Mouse (Mus musculus): ENCODE measurements around the gene Slc34a3. TPM values are rescaled to one million over a fixed set of nuclear protein-coding genes. Genes with fewer than 3 reads are reported as not detected.

The Slc34a3 gene
- total and polyA plus RNA-seq, 3 experiments: not detected

GRCm38 (mm10) chr2:25261870-25262269, 27.7 kb upstream of the Slc34a3 start:
- in situ Hi-C loops (cut with MboI; ENCODE audit: low pct_ligation_motif_present, low pct_unique_long_range_greater_than_20kb, low sequenced_read_pairs) (no loop called here), dilution Hi-C loops (cut with MboI; ENCODE audit: extremely low pct_ligation_motif_present, extremely low pct_unique_long_range_greater_than_20kb, low sequenced_read_pairs) (no loop called here)
- Histone ChIP-seq H3K9me3 (replicated peaks; ENCODE audit: low read length) (no peaks in the 10 kb centered on the region), H3K4me1 (ENCODE audit: control insufficient read depth in 1 of 2, insufficient read depth in 2 of 2) (peaks cover 17 to 45% of the 10 kb centered on the region in 2 experiments), H3K27me3 (replicated peaks) (no peaks in the 10 kb centered on the region), H3K79me2 (replicated peaks; ENCODE audit: control insufficient read depth, extremely low read depth, insufficient read depth, poor library complexity, severe bottlenecking) (peaks cover 5% of the 10 kb centered on the region; the same call in 1 of the 2 replicates), H3K4me3 (replicated peaks in 1 of 3; ENCODE audit: low read depth in 2 of 3, low read length in 2 of 3, poor library complexity in 1 of 3) (peak overlapping the region; percentile 55 to 80 (median 80)), H3K36me3 (replicated peaks in 1 of 2; ENCODE audit: control insufficient read depth in 1 of 2, insufficient read depth in 1 of 2, low read length in 1 of 2) (peaks cover 0 to 2% of the 10 kb centered on the region in 2 experiments), H3K27ac (ENCODE audit: insufficient read depth, low read depth) (peak overlapping the region; percentile 2; the same call in 1 of the 2 replicates), H3K4me2 (ENCODE audit: insufficient read depth, low read depth, poor library complexity, severe bottlenecking) (peak overlapping the region; percentile 57), H3K9ac (ENCODE audit: insufficient read depth, low read depth) (peak overlapping the region; percentile 53)
- TF ChIP-seq MXI1 (IDR thresholded peaks at IDR 0.05; ENCODE audit: low read depth, low read length) (no peak), TCF12 (IDR thresholded peaks at IDR 0.05; ENCODE audit: low read depth, low read length) (no peak), ZMIZ1 (IDR thresholded peaks at IDR 0.05; ENCODE audit: low read depth, low read length) (no peak; the same call in 1 of the 2 replicates), NRF1 (IDR thresholded peaks at IDR 0.05; ENCODE audit: low read depth, low read length) (no peak), TBP (conservative IDR thresholded peaks at IDR 0.05; ENCODE audit: low read depth, low read length) (no peak), ZKSCAN1 (IDR thresholded peaks at IDR 0.05; ENCODE audit: borderline replicate concordance, low read depth, low read length) (no peak), ELF1 (IDR thresholded peaks at IDR 0.05; ENCODE audit: low read depth, low read length) (no peak), JUN (IDR thresholded peaks at IDR 0.05; ENCODE audit: insufficient read depth, low read depth, low read length) (no peak), POLR2A (IDR thresholded peaks at IDR 0.05; ENCODE audit: low read depth, low read length) (no peak), ETS1 (conservative IDR thresholded peaks at IDR 0.05; ENCODE audit: low read depth, low read length) (no peak)
- no peak for DNase-seq (ENCODE audit: extremely low read depth)

- TF ChIP-seq MEF2A (IDR thresholded peaks at IDR 0.05; ENCODE audit: borderline replicate concordance, low read depth, low read length) (no peak), TBP (conservative IDR thresholded peaks at IDR 0.05; ENCODE audit: low read depth, low read length) (no peak), JUN (IDR thresholded peaks at IDR 0.05; ENCODE audit: insufficient read depth, low read depth, low read length) (no peak), PAX5 (IDR thresholded peaks at IDR 0.05; ENCODE audit: low read length) (no peak), SMC3 (IDR thresholded peaks at IDR 0.05; ENCODE audit: low read depth, low read length) (peak; percentile 25), USF2 (conservative IDR thresholded peaks at IDR 0.05; ENCODE audit: low read depth, low read length) (no peak), POLR2AphosphoS2 (IDR thresholded peaks at IDR 0.05; ENCODE audit: low read depth, low read length) (no peak), CTCF (conservative IDR thresholded peaks at IDR 0.05 in 1 of 2, IDR thresholded peaks at IDR 0.05 in 1 of 2; ENCODE audit: low read depth in 2 of 2, low read length in 2 of 2) (peak; percentile 34 to 65; a peak in 2 of 4 replicates), RAD21 (IDR thresholded peaks at IDR 0.05; ENCODE audit: low read depth, low read length) (peak; percentile 56), ZMIZ1 (IDR thresholded peaks at IDR 0.05; ENCODE audit: low read depth, low read length) (no peak), NELFE (IDR thresholded peaks at IDR 0.05; ENCODE audit: low read depth, low read length) (no peak), ETS1 (conservative IDR thresholded peaks at IDR 0.05; ENCODE audit: low read depth, low read length) (no peak), NRF1 (IDR thresholded peaks at IDR 0.05; ENCODE audit: low read depth, low read length) (no peak), TCF12 (IDR thresholded peaks at IDR 0.05; ENCODE audit: low read depth, low read length) (no peak), UBTF (IDR thresholded peaks at IDR 0.05; ENCODE audit: low read depth, low read length) (no peak)
- H3K4me1 ChIP-seq (ENCODE audit: control insufficient read depth in 1 of 2, insufficient read depth in 2 of 2): peaks cover 0 to 24% of the 10 kb centered on the region in 2 experiments; a peak in 2 of 4 replicates
- H3K4me3 ChIP-seq (replicated peaks in 1 of 3; ENCODE audit: low read depth in 2 of 3, low read length in 2 of 3, poor library complexity in 1 of 3): no peak overlapping the region
- no peak overlapping the region for H3K9ac ChIP-seq (ENCODE audit: insufficient read depth, low read depth)
- H3K79me2 ChIP-seq (replicated peaks; ENCODE audit: control insufficient read depth, extremely low read depth, insufficient read depth, poor library complexity, severe bottlenecking): peaks cover 14% of the 10 kb centered on the region
- H3K36me3 ChIP-seq (replicated peaks in 1 of 2; ENCODE audit: control insufficient read depth in 1 of 2, insufficient read depth in 1 of 2, low read length in 1 of 2): peaks cover 0 to 3% of the 10 kb centered on the region in 2 experiments
- no peak overlapping the region for H3K27ac ChIP-seq (ENCODE audit: insufficient read depth, low read depth)
- no peak for DNase-seq (ENCODE audit: extremely low read depth)
- H3K9me3 ChIP-seq (replicated peaks; ENCODE audit: low read length): no peaks in the 10 kb centered on the region
- dilution Hi-C loops (cut with MboI; ENCODE audit: extremely low pct_ligation_motif_present, extremely low pct_unique_long_range_greater_than_20kb, low sequenced_read_pairs) (no loop called here), in situ Hi-C loops (cut with MboI; ENCODE audit: low pct_ligation_motif_present, low pct_unique_long_range_greater_than_20kb, low sequenced_read_pairs) (no loop called here)
- H3K4me2 ChIP-seq (ENCODE audit: insufficient read depth, low read depth, poor library complexity, severe bottlenecking): no peak overlapping the region
- H3K27me3 ChIP-seq (replicated peaks): no peaks in the 10 kb centered on the region
These were observed 24.7 kb upstream of the Slc34a3 start for GRCm38 (mm10) chr2:25258887-25259286.

Data from CH12.LX (cell line).